Mouse (Mus musculus) urinary bladder, postnatal 25 days (tissue): ENCODE data around the gene Otog.

Experiments used
- DNase-seq: peaks from one replicate; pipeline ENCODE4 v3.0.0; 2022; ENCODE audit warnings: low spot score

Gene Otog

GRCm38 (mm10) chr7:46240696-46241095 lies at the start of gene Otog:
Gene Otog, plus strand, starts transcription at chr7:46240987.
- no peak for DNase-seq

DNA sequence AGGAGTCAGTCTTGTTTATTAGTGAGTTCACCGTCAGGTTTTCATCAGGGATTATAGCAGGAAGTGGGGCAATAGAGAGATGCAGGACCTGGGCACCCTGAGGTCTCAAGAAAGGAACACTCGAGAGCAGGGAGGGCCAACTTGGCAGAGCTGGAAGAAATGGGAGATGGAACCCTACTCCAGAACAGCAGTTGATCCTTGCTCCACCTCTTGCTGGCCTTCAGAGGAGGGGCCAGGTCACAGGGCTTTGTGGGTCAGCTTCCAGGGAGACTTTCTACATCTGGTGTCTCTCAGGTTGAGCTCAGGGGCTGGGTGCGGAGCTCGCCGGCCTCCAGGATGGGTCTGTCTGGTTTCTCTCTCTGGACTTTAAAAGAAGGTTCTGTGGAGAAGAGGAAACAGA lies 45.4 kb upstream of the Otog start:
- DNase-seq, result no peak

DNA sequence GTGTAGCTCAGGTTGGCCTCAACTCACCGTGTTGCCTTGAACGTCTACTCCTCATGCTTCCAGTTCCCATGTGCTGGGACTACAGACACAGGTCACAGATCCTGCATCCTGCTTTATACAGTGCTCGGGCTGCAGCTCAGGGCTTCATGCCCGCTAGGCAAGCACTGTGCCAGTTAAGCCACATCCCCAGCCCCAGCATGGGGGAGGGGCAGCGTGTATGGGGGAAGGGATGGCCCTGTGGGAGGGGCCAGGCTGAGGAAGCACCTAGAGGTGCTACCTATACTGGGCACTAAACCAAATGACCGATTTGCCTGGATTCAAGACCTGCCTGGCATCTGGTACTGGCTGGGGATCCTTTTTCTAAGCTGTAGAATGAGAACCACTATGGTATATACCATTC lies 40.8 kb upstream of the Otog start:
- no peak for DNase-seq

- DNase-seq, result no peak
Observed at GRCm38 (mm10) chr7:46201649-46202048, 39.1 kb upstream of the Otog start.

- DNase-seq, result peak; percentile 11
Observed at GRCm38 (mm10) chr7:46204046-46204471, 36.7 kb upstream of the Otog start.

DNA sequence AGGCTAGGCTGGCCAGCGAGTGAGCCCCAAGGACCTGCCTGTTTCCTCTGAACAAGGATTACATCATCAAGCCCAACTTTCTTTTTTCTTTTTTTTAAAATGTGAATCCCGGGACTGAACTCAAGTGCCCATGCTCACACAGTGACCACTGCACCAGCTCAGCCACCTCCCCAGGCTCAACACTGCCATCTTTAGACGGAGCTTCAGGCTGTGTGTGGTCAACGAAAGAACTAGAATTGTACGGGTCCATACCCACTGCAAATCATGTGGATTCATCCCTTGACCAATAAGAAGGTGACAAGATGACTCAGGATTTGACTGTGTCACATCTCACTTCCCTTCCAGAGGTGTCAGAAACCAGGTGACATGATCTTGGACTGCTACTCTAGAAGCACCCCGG lies 36.0 kb upstream of the Otog start:
- no peak for DNase-seq

DNA sequence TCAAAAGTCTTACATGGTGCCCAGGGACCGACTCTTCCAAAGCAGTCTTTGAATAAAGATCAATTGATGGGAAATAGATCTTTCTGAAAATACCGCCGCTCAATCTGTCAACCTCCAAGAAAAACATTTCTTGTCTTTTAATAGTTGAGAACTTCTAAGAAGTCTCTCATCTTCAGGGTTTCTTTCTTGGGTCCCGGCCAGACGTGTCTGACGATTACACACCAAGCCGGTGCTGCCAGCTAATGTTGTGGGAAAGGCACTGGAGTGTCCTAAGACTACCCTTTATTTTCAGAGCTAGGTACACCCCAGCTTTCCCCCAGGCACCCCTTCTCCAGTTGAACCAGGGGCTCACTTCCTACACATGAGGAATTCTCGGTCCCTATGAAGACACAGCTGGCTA lies 32.7 kb upstream of the Otog start:
- no peak for DNase-seq

GRCm38 (mm10) chr7:46210276-46210675 lies 30.5 kb upstream of the Otog start:
- no peak for DNase-seq

GRCm38 (mm10) chr7:46216481-46216880 lies 24.3 kb upstream of the Otog start:
- DNase-seq, result no peak

- no peak for DNase-seq
Observed at GRCm38 (mm10) chr7:46218415-46218814, 22.4 kb upstream of the Otog start.

DNA sequence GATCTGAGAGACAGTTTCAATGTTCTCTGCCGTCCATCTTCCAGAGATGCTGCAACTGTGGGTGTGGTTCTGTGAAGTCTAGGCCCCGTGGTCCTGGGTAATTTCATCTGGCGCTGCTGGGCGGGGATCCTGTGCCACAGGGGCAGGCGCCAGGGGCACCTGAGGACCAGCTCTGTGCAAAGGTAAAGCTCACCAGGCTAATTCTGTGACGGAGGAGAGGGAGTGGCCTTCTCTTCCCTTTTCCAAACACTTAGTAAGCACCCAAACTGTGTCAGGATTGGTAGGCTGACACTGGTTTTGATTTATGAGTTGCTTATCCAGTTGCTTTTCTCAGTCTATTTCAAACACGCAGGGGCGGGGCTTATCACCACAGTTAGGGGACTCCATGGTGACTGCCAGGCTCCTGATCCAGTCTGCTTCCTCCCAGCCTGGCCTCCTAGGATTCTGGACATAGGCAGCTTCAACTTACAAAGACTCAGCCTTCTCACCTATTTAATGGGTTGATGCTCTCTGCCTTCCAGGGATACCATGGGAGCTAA lies 20.1 kb upstream of the Otog start:
- no peak for DNase-seq

- peak; percentile 49 for DNase-seq
Observed at GRCm38 (mm10) chr7:46226253-46226652, 14.5 kb upstream of the Otog start.

GRCm38 (mm10) chr7:46226936-46227335 lies 13.9 kb upstream of the Otog start:
- no peak for DNase-seq

DNA sequence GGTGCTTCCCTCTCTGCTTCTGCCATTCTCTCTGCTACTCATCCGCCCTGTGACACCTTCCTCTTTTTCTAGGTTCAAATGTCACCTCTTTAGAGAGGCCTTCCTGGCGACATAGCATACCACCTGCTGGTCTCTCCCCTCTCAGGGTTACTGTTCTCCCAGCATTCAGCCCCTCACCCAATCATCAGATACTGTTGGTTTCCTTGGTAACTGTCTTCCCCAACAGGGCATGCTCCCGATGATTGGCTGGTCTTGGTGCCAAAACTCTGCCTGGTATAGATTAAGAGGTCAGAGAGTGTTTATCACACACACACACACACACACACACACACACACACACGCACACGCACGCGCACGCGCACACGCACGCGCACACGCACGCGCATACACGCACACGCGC lies 4.8 kb upstream of the Otog start:
- no peak for DNase-seq

DNA sequence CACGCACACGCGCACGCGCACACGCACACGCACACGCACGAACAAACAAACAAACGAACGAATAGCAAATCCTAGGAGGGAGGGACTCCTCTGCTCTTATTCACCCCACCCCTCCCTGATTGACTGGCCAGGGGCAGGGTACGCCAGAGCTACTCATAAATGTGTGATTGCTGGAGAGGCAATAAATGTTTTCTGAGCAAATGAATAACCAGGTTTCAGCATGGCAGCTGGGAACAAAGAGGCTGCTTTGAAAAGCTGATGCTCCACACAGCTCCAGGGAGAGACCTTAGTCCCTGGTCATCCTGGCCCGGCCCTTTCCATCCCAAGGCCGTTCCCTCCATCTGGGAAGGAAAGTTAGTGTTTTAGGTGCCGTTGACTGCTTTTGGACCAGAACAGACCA lies 4.4 kb upstream of the Otog start:
- no peak for DNase-seq

DNA sequence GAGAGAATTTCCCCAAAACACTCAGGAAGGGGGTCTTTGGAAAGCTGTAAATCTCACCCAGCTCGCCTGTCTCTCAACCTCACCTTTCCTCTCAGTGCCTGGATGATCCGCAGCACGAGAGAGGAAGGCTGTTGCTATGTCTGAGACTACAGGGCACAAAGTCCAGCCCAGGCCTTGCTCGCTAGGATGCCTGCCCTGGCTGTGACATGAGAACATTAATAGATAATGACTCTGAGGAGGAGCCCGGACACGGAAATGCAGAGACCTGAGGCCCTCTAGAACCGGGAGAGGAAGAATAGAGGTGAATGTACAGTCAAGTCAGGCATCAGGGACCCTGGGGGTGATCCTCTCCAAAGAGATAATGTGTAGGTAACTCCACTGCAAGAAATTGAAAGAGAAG lies 3.6 kb upstream of the Otog start:
- no peak for DNase-seq

DNA sequence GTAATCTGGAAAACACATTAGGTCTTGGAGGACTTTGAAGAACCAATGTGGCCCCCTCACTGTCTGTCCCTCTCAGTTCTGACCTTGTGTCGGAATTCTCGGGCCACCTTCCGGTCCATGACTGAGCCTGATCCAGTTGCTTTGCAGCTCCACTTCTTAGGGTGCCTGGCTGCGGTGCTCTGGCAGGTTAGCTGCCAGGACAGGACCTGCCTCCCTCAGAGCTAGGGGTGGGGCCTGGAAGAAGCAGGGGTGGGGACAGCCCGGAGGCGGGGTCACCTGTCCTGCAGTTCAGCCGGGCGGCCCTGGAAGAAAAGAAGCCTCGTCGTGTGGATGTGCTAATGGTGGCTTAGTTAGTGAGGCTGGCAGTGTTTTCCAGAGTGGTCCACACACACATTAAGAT lies 2.4 kb upstream of the Otog start, which contains the start of gene Ush1c:
Gene Ush1c (minus strand): TSS at position 158 of the 400 bp plus-strand sequence.
- DNase-seq, result no peak

DNA sequence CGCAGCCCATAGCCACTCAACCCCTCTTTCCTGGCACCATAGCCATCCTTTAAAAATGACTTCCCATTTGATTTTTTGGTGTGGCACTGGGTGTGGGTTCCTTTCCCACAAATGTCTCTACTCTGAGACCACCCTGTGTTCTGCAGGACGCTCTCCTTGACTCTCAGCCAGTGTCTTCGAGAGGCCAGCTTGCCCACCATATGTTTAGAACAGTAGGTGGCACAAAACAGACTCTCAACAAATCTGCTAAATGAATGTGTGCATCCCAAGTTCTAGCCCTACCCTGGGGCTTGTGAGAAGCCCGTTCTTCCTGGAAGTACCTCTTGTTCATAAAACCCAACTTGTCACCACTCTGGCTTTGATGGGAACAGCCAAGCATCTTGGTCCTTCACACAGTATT lies 696 bp upstream of the Otog start:
- no peak for DNase-seq

DNA sequence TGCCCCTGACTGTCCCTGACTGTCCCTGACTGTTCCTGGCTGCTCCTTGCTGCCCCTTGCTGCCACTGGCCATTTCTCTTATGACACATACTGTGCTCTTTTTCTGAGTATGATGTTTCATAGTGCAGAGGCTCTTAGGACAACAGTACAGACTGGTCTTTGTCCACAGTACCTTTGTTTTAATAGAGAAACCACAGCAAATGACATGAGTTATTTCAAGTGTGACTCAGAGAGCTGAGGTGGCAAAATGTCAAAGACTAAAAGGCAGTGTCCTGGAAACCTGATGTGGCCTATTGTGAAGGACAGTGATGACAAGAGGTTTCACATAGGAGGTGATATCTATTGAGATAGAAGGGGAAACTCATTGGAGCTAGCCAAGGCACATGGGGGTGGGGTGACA lies 6.1 kb downstream of the Otog start:
- no peak for DNase-seq

GRCm38 (mm10) chr7:46247606-46248005 lies 6.8 kb downstream of the Otog start:
- no peak for DNase-seq

- DNase-seq, result no peak
Observed at GRCm38 (mm10) chr7:46251841-46252240, 11.1 kb downstream of the Otog start.

DNA sequence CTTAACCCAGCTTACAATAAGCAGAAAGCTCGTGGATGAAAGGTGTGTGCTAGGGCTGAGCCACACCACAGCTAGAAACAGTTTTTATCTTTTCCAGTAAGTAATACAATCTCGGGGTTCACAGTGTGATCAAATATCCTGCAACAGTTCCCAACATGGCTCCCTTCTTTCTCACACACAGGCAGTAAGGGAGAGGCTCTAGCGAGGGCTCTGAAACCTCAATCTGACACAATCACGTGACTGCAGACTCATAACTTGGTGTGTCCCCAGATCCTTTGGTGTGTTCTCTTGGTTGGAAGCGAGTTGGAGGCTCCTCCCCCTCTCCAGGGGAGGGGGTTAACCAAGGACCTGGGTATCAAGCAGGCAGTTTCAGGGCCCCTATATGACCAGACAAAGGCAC lies 35.4 kb downstream of the Otog start:
- DNase-seq, result no peak

DNA sequence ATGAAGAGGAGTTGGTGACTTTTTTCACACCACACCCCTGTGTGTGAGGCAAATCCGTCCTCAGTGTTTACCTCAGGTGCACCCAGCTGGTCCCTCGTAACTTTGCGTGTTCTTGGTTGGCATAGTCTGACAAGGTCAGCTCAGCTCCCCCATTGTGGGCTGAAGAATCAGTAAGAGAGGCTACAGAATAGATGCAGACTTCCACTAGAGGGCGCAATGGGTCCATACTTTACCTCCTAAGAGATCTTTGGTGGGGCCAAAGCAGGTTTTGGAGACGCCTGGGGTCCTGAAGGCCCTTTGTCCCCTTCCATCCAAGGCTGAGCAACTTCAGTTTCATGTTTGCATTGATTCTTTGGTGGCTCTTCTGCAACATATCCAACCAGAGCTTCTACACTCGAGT lies 39.2 kb downstream of the Otog start:
- peak; percentile 23 for DNase-seq

DNA sequence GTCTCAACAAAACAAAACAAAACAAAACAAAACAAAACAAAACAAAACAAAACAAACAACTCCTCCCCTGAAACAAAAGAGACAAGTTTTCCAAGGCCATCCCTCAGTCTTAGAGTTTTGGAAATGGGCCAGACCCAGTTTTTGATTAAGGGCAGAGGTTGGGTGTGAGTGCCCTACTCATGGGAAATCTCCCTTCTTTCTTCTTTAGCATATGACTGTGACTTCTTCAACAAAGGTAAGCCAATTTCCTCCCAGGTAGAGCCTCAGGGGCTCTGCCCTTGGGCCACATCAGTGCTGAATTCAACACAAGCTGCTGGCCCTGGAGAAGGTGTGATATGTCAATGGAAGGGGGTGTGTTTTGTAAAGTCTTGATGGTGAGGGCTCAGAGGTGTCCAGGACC lies 40.1 kb downstream of the Otog start:
- no peak for DNase-seq

DNA sequence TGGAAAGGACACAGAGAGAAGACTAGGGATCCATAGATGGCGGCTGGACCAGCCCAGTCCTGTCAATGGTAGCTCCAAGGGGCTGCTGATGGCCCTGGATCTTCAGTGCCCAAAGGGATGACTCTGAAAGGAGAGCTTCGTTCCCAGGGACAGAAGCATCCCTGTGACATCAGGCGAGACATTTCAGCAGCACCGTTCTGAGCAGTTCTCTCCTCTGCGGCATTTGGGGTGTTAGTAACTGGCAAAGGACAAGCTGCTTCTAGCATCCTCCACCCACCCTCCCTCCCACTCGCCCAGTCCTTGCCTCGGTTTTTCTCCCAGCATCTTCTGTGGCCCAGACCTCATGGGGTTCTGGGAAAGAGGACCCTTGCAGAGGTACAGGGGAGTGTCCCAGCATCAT lies 41.5 kb downstream of the Otog start:
- no peak for DNase-seq
